Mouse (Mus musculus): ENCODE measurements around the gene 4931423N10Rik. TPM values are rescaled to one million over a fixed set of nuclear protein-coding genes. Genes with fewer than 3 reads are reported as not detected.

Gene 4931423N10Rik
- polyA plus RNA-seq, 1 experiment from 2014 or later = not detected

Other genes with a start within 250 kb of the 4931423N10Rik start
- 21.0 and 21.3 TPM in 2 replicates for gene Abi1, start 167.2 kb upstream of the 4931423N10Rik start, polyA plus RNA-seq (2016; fragmentation: Nextera tagmentation; extraction: Ambion mirVana)
- gene Acbd5, start 139.3 kb upstream of the 4931423N10Rik start, polyA plus RNA-seq (2016; fragmentation: Nextera tagmentation; extraction: Ambion mirVana) = 18.3 and 18.6 TPM in 2 replicates
- 8.5 and 8.6 TPM in 2 replicates for gene Mastl, start 51.5 kb upstream of the 4931423N10Rik start, polyA plus RNA-seq (2016; fragmentation: Nextera tagmentation; extraction: Ambion mirVana)
- 50.5 and 50.6 TPM in 2 replicates for gene Yme1l1, start 51.1 kb upstream of the 4931423N10Rik start, polyA plus RNA-seq (2016; fragmentation: Nextera tagmentation; extraction: Ambion mirVana)
- gene Nxph2, start 113.8 kb downstream of the 4931423N10Rik start, polyA plus RNA-seq (2016; fragmentation: Nextera tagmentation; extraction: Ambion mirVana) = 0.08 TPM in 1 of 2 replicates, not detected in the other